ENCODE assay signal across 8 mouse cellular contexts in genomic region chr4:99121123-99121755, GRCm38 (mm10). TPM values are rescaled to one million over a fixed set of nuclear protein-coding genes. Genes with fewer than 3 reads are reported as not detected.
A peak's percentile ranks its signal among the peaks of the same experiment; 100 is the strongest.
DNase-seq lines count a peak whose midpoint lies in the region; ATAC-seq and TF ChIP-seq lines count a peak whose summit lies in the region.

No protein-coding gene starts in this region.

- no peak for TF ChIP-seq EP300 in heart, postnatal 0 days (IDR thresholded peaks at IDR 0.05; ENCODE audit: low read depth)

- no peak overlapping the region for H3K27ac ChIP-seq in heart, postnatal 0 days (ENCODE audit: low read depth)
- peak overlapping the region; percentile 92 for H3K27ac ChIP-seq in forebrain, postnatal 0 days (ENCODE audit: low read depth, low read length)
- H3K27ac ChIP-seq in midbrain, embryonic 11.5 days (ENCODE audit: low read depth, low read length), result peak overlapping the region; percentile 40; the same call in 1 of the 2 replicates

- H3K4me1 ChIP-seq in heart, postnatal 0 days (ENCODE audit: control insufficient read depth, insufficient read depth), result peaks cover 18% of the 10 kb centered on the region
- H3K4me1 ChIP-seq in forebrain, postnatal 0 days (ENCODE audit: insufficient read depth), result peaks cover 26% of the 10 kb centered on the region
- H3K4me1 ChIP-seq in midbrain, embryonic 11.5 days (ENCODE audit: control insufficient read depth, insufficient read depth, low read length), result peaks cover 11% of the 10 kb centered on the region

- peak overlapping the region; percentile 89 for H3K9ac ChIP-seq in heart, postnatal 0 days (replicated peaks; ENCODE audit: low read depth, low read length)
- H3K9ac ChIP-seq in forebrain, postnatal 0 days, result peak overlapping the region; percentile 98
- peak overlapping the region; percentile 97 for H3K9ac ChIP-seq in midbrain, embryonic 11.5 days (ENCODE audit: low read length)

- H3K36me3 ChIP-seq in heart, postnatal 0 days (replicated peaks; ENCODE audit: control insufficient read depth, insufficient read depth, low read length), result no peaks in the 10 kb centered on the region
- H3K36me3 ChIP-seq in forebrain, postnatal 0 days (ENCODE audit: insufficient read depth), result no peaks in the 10 kb centered on the region
- H3K36me3 ChIP-seq in midbrain, embryonic 11.5 days (ENCODE audit: control insufficient read depth, insufficient read depth, low read length), result no peaks in the 10 kb centered on the region

- no peak for ATAC-seq in heart, postnatal 0 days (ENCODE audit: insufficient read depth, low read depth)
- peak; percentile 62 for ATAC-seq in forebrain, postnatal 0 days
- peak; percentile 61 for ATAC-seq in midbrain, embryonic 11.5 days (ENCODE audit: low FRiP score)

- peak overlapping the region; percentile 79 for H3K4me2 ChIP-seq in heart, postnatal 0 days (ENCODE audit: low read depth, low read length)
- peak overlapping the region; percentile 63 for H3K4me2 ChIP-seq in forebrain, postnatal 0 days (ENCODE audit: low read depth)
- peak overlapping the region; percentile 71 for H3K4me2 ChIP-seq in midbrain, embryonic 11.5 days

- H3K27me3 ChIP-seq in heart, postnatal 0 days (ENCODE audit: control insufficient read depth, insufficient read depth, low read length), result no peaks in the 10 kb centered on the region
- no peaks in the 10 kb centered on the region for H3K27me3 ChIP-seq in forebrain, postnatal 0 days (ENCODE audit: insufficient read depth, low read length)
- H3K27me3 ChIP-seq in midbrain, embryonic 11.5 days (ENCODE audit: control insufficient read depth, insufficient read depth, low read length), result no peaks in the 10 kb centered on the region

- TF ChIP-seq CTCF in heart, postnatal 0 days (IDR thresholded peaks at IDR 0.05; ENCODE audit: low read depth), result no peak
- TF ChIP-seq CTCF in forebrain, postnatal 0 days (IDR thresholded peaks at IDR 0.05; ENCODE audit: low read depth), result no peak

- H3K9me3 ChIP-seq in heart, postnatal 0 days (replicated peaks; ENCODE audit: control insufficient read depth, low read length), result no peaks in the 10 kb centered on the region
- H3K9me3 ChIP-seq in forebrain, postnatal 0 days (ENCODE audit: low read length), result no peaks in the 10 kb centered on the region
- H3K9me3 ChIP-seq in midbrain, embryonic 11.5 days (ENCODE audit: control insufficient read depth, low read length), result no peaks in the 10 kb centered on the region

- DNase-seq in heart, postnatal 0 days (ENCODE audit: low spot score), result no peak
- no peak for DNase-seq in heart, adult 8-10 months (ENCODE audit: low spot score)
- peak; percentile 14 for DNase-seq in MN1 (ENCODE audit: low spot score)
- DNase-seq in forebrain, postnatal 0 days, result no peak
- peak; percentile 95 for DNase-seq in midbrain, embryonic 11.5 days (ENCODE audit: low spot score, missing footprints)
- DNase-seq in B cell, adult 2 months, result no peak
- DNase-seq in urinary bladder, postnatal 10 days (ENCODE audit: low spot score), result no peak
- DNase-seq in gastrocnemius, adult 8-10 months (ENCODE audit: low spot score in 2 of 2), result no peak

- WGBS in heart, postnatal 0 days, result 5% methylated on average over 17 of the region's 17 CpGs
- WGBS in forebrain, postnatal 0 days, result 1% methylated on average over 17 of the region's 17 CpGs
- 4% methylated on average over 17 of the region's 17 CpGs for WGBS in midbrain, embryonic 11.5 days

- peak overlapping the region; percentile 95 for H3K4me3 ChIP-seq in heart, postnatal 0 days (ENCODE audit: low read depth, low read length)
- H3K4me3 ChIP-seq in forebrain, postnatal 0 days (ENCODE audit: low read depth, low read length), result peak overlapping the region; percentile 89
- H3K4me3 ChIP-seq in midbrain, embryonic 11.5 days (ENCODE audit: low read depth, low read length), result peak overlapping the region; percentile 97

RNA-seq across cellular contexts. Expression of gene Dock7, which starts 0.5 kb away (rescaled TPM):
- total RNA-seq in heart, postnatal 0 days (2014; rRNA removed; ENCODE audit: low replicate concordance), result 17.4 and 19.7 TPM in 2 replicates
- polyA plus RNA-seq in heart, postnatal 0 days (2015; fragmentation: Nextera tagmentation; extraction: Ambion mirVana), result 10.2 and 11.5 TPM in 2 replicates
- total RNA-seq in heart, adult 8-10 months (2022), result 10 to 100 TPM in 3 of 4 experiments, 1 to 10 TPM in 1; 9.8 to 11.0 (median 10.7) TPM
- 101 and 108 TPM in 2 replicates for total RNA-seq in forebrain, postnatal 0 days (2014; rRNA removed)
- polyA plus RNA-seq in forebrain, postnatal 0 days (2015; fragmentation: Nextera tagmentation; extraction: Ambion mirVana), result 28.2 and 34.1 TPM in 2 replicates
- 93.5 and 111 TPM in 2 replicates for polyA plus RNA-seq in midbrain, embryonic 11.5 days (2014; fragmentation: Nextera tagmentation; extraction: Ambion mirVana)
- 1 to 10 TPM; 4.5 to 7.4 (median 4.7) TPM for total RNA-seq in gastrocnemius, adult 8-10 months (2022)

Comparison
In these comparisons a context has a peak if more than half of its experiments do, and no peak if none do; other contexts are left out.
1. DNase-seq: peak in MN1 (single experiment) and midbrain, embryonic 11.5 days (single experiment); none in heart, postnatal 0 days (single experiment), heart, adult 8-10 months (single experiment), forebrain, postnatal 0 days (single experiment), B cell, adult 2 months (0 of 2), urinary bladder, postnatal 10 days (single experiment) and gastrocnemius, adult 8-10 months (0 of 2).
2. Peak in every context shown above with its lines, with median percentiles within 50 percentile points of each other: H3K4me2 ChIP-seq, H3K4me3 ChIP-seq and H3K9ac ChIP-seq.